Mouse (Mus musculus) liver, embryonic 18 days (tissue): ENCODE data around the gene Irx4. TPM values are rescaled to one million over a fixed set of nuclear protein-coding genes. Genes with fewer than 3 reads are reported as not detected.

ENCODE experiments used
- polyA plus RNA-seq: library from polyadenylated mRNA; depleted of rRNA; stranded (reverse); fragments of >200 nt; gene quantifications from 2 replicates; pipeline ENCODE4 v1.2.3, GENCODE M21; 2012; rRNA removed

The Irx4 gene
- polyA plus RNA-seq, result not detected in 2 replicates

GRCm38 (mm10) chr13:73260354-73261035 lies at the start of gene Irx4:
TSS of gene Irx4 (plus strand) at chr13:73260479.

Other genes with a start within 250 kb of the Irx4 start
- gene Mrpl36, start 68.0 kb downstream of the Irx4 start, polyA plus RNA-seq, result 44.6 and 47.4 TPM in 2 replicates
- 153 and 166 TPM in 2 replicates for gene Ndufs6, start 68.1 kb downstream of the Irx4 start, polyA plus RNA-seq
- gene Lpcat1, start 206.7 kb downstream of the Irx4 start, polyA plus RNA-seq, result 25.9 and 26.3 TPM in 2 replicates